Mouse (Mus musculus): ENCODE data around the gene Ap4m1. TPM values are rescaled to one million over a fixed set of nuclear protein-coding genes. Genes with fewer than 3 reads are reported as not detected.
A peak's percentile ranks its signal among the peaks of the same experiment; 100 is the strongest.

Ap4m1 gene
- total RNA-seq (2021): 10 to 100 TPM; 14.0 to 16.7 TPM

DNA sequence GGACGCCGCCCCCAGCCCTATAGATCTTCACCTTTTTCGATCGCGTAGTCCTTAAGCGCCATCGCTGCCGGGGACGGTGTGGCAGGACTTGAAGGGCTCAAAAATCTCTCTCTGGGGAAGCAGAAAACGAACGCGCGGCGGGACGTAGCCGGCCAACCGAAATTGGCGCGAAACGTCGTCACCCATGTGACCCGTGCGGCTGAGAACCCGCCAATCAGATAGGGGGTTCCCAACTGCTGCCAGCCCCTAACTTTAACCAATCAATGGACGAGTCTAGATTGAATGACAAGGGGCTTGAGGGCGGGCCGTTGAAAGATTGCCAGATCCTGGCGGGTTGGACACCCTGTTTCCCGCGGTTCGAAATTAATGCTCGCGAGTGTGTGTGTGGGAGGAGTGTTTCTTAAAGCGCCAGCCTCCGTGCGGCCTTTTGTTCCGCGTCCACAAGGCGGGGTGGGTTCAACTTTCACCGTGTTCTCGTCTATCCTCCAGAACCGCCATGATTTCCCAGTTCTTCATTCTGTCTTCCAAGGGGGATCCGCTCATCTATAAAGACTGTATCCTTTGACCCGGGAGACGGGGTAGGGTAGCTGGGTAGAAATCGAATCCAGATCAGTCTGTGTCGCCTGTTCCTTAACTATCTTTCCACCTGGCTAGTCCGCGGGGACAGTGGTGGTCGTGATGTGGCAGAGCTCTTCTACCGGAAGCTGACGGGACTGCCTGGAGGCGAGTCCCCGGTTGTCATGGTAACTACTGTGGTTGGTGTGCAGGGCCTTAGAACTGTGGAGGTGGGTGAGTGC, at the start of gene Ap4m1, which contains the start of gene Mcm7:
TSS of gene Ap4m1 (plus strand) at position 308 of the 797 bp plus-strand sequence.
TSS of gene Mcm7 (minus strand) at position 728 of the 797 bp plus-strand sequence.
- DNase-seq: peak; percentile 99

DNA sequence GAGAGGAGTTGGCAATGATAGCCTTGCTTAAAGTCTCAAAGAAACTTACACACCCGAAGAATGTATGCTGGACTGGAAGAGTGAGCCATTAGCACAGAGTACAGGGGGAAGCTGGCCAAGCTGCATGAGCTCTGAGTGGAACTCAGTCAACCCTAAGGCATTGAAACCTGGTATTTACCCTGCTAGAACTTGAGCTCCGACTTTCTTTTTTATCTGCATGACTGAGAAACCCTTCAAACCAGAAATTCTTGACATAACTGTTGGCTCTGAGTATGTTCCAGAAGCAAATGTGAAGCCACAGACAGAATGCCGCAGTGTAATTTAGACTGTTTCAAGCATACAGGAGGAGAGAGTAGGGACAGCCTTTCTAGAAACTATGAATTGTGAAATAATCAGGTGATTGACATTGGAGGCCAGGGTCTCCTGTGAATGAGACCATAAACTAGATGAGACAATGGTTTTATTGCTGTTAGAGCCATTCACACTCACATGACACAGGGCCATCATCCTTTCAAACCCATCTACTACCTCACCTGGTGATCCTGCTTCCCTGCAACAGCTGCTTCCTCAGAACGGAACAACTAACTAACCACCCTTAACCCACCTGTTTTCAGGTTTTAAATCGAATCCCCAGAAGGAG, 39.3 kb upstream of the Ap4m1 start:
- no peak for DNase-seq

DNA sequence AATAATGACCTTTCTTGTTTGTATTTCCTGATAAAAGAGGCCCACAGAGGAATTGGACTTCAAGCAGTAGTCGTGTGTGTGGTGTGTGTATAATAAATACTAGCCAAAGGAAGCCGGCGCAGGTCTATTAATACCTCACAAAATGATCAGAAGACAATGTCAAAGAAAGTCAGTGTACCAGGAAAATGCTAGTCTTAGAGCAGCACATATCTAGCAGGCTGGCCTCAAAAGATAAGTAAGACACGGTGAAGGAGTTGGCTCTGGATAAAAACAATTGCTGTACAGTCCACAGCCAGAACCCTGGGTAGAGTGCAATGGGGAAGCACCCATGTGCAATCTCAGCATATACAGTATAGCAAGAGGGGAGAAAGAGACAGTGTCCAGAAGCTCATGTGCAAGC, 34.5 kb upstream of the Ap4m1 start:
- no peak for DNase-seq

DNA sequence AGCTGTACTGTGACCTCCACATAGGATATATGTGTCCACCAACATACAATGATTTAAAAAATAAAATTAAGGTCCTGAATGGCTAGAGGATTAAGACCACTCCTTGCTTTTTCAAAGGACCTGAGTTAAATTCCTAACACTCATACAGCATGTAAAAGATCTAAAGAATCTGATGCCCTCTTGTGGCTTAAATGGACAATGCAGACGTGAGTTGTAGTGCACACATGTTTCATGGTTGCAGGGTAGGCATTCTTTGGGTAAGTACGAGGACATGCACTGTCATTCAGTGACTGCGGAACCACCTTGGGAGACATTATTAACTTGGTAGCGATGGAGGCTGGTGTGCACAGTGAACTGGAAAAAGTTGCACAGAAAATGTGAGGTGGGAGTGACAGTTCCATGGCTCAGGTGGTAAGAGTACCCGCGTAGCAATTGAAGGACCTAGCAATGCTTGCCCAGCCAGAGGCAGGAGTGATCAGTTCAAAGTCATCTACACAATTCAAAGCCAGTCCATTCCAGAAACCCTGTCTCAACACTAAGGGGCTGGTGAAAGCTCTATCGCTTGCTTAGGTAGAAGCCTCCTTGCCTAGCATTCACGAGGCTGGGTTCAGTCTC, 33.8 kb upstream of the Ap4m1 start:
- DNase-seq: peak; percentile 21

DNA sequence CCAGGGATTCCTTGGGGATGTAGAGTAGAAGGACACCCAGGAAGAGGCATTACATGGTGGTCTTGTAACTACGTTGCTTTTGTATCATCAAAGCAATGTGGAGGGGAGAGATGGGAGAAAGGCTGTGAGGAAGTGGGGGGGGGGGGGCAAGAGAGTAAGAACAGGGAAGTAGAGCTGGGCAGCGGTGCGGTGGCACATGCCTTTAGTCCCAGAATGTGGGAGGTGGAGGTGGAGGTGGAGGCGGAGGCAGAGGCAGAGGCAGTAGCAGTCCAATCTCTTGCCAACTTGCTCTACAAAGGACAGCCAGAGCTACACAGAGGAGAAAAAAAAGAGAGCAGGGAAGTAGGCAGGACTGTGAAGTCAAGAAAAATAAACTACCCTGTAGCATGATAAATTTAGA, 33.2 kb upstream of the Ap4m1 start:
- DNase-seq: no peak

DNA sequence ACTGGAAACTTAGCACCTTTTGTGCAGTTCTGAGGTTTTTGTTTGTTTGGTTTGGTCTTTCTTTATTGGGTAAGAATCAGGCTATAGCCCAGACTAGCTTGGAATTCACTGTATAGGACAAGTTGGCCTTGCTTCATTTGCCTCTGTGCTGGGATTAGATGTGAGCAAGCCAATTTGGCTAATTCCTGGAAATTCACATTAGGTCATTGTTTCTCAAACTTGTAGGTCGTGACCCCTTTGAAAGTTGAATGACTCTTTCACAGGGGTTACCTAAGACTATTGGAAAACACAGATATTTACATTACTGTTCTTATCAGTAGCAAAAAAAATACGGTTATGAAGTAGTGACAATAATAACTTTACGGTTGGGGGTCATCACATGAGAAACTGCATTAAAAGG, 17.4 kb upstream of the Ap4m1 start:
- no peak for DNase-seq

DNA sequence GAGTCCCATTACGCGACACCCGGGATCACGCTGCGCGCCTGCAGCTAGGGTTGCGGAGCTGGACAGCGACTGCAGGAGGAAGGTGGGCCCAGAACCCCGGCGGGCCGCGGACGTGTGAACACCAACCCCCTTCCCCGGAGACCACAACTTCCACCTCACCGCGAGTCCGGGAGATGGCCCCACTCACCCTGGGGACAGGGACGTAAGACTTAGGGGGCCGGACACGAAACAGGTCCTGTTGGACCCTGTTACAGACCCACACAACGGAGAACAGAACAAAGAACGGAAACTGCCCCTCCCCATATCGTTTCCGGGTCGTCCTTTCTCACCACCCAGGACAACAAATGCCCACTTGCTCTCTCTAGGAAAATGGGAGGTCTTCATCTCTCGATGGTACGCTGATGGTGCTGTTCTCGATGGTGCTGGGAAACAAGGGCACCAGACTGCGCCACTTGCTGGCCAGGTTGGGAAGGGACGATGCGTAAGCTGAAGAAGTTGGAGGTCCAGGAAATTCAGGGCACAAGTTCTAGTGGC, 16.3 kb upstream of the Ap4m1 start, which contains the start of gene Zfp113:
TSS of gene Zfp113 (minus strand) at position 302 of the 534 bp plus-strand sequence.
- peak; percentile 88 for DNase-seq

DNA sequence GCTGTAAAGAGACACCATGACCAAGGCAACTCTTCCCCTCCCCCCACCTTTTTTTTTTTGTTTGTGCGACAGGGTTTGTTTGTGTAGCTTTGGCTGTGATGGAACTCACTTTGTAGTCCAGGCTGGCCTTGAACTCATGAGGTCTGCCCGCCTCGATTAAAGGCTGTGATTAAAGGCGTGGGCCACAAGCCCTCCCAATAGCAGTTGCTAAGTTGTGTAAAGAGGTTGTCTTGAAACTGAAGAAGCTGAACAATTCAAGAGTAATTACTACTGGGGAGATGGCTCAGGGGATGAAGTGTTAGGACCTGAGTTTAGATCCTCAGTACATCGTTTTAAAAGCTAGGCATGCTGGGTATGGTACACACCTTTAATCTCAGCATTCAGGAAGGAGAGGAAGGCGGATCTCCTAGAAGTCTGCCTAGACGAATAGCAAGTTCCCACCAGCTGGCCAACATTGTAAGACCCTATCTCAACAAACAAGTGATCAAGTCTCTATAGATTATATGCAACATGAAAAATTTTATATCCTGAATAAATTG, 11.5 kb upstream of the Ap4m1 start:
- no peak for DNase-seq

DNA sequence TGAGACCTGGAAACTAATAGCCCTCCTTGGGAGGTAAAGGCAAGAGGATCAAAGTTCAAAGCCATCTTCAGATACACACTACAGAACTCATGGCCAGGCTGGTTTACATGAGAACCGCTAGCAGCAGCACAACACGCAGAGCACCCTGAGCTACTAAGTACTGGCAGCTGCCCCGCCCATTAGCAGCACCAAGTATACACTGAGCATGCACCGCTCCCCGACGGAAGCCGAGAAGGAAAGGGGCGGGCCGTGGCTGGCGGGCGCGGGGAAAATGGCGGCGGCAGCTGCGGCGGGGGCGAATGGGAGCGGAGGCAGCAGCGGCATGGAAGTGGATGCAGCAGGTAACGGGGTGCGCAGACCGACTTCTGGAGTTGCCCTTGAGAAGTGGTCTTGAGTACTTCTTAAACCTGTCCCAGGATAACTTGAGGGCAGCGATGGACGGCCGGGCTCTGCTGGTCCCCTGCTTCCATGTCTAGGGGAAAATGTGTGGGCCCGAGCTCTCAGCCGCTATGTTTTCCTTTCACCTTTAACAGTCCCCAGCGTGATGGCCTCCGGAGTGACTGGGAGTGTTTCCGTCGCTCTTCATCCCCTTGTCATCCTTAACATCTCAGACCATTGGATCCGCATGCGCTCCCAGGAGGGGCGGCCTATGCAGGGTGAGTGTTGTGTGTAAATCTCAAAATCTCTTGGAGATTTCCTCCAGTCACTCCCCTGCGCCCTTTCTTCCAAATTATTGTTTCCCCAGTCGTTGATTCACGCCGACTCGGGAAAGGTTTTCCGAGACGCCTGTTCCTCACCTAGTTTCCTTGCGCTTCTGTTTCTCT, 10.7 kb upstream of the Ap4m1 start, which contains the start of gene Cops6:
TSS of gene Cops6 (plus strand) at position 230 of the 824 bp plus-strand sequence.
- peak; percentile 96 for DNase-seq

DNA sequence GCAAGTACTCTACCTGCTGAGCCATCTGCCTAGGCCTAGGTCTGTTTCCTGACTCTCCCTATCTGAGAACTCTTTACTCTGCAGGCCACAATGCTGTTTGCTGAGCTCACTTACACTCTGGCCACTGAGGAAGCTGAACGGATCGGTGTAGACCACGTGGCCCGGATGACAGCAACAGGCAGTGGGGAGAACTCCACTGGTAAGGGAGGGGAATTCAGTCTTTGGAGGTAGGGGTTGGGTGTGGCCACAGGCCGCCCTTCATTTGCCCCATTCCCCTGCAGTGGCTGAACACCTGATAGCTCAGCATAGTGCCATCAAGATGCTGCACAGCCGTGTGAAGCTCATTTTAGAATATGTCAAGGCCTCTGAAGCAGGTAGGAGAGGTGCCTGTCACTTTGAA, 8.8 kb upstream of the Ap4m1 start:
- DNase-seq: no peak

DNA sequence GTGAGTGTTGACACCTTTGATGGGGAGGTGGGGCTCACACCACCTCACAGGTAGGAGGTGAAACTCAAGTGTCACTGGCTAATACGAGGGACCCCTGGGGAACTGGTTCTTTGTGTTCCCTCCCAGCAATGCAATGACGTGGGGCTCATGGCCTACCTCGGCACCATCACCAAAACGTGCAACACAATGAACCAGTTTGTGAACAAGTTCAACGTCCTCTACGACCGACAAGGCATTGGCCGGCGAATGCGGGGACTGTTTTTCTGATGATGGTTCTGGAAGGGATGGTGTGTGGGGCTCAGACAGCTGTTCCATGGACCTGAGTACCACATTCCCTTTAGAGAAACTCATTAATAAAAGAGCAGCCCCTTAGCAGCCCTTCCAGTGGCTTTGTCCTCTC, 8.2 kb upstream of the Ap4m1 start:
- no peak for DNase-seq

DNA sequence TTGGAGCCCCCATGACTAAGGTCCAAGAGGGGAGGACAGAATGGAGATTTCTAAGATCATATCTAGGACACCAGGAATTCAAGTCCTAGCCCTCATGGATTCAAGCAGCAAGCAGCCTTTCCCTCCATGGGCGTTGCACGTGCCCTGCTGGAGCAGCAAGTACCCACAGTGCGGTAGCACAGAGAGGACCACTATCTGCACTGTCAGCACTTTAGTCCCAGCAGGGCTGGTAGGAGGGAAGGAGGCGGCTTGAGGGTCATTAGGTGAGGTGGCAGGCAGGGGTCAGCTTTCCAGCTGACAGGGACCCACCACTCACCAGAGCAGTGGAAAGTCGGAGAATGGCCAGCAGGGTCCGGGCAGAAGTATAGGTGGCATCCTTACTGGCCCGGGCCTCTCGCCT, 6.2 kb upstream of the Ap4m1 start:
- no peak for DNase-seq

DNA sequence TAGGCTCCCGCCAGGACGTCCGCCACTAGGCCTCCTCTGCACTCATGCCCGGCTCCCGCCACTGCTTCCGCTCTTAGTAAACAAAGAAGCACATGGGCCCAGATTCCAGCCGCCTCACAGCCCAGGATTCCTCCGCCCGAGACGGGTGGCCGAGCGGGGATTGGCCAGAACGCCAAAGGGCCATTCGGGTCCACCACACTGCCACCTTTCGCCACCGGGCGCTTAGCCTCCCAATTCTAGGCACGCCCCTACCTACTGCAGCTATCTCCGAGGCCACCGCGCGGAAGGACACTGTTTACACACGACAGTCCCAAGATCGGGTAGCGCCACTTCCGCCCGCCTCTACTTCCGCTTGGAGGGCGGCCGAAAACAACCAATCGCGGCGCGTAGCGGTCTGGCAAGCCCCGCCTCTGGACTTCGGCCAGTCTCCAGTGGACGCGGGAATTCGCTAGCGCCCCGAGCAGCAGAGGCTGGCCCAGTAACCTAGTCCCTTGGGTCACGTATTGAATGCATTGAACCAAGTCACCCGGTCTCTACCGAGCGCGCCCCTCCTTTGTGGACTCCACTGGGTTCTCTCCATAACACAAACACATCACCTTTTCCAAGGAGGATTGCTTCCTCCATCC, 753 bp upstream of the Ap4m1 start:
- DNase-seq: peak; percentile 98

DNA sequence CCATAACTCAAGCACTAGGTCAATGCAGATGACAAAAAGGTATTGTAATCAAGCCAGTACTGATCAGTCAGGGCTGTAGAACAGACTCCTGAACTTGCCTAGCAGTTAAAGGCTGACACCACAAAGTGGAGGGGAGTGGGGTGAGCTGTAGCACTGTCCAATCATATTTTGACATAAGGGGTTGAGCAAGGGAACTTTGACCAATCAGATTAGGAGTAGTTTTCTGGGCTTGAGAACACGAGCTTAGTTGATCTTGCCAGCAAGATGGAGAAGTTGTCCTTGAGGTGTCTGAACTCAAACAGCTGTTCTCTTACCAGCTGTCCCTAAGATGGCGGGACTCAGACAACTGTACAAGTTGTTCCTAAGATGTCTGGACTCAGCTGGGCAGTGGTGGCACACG, 1.4 kb downstream of the Ap4m1 start:
- no peak for DNase-seq

DNA sequence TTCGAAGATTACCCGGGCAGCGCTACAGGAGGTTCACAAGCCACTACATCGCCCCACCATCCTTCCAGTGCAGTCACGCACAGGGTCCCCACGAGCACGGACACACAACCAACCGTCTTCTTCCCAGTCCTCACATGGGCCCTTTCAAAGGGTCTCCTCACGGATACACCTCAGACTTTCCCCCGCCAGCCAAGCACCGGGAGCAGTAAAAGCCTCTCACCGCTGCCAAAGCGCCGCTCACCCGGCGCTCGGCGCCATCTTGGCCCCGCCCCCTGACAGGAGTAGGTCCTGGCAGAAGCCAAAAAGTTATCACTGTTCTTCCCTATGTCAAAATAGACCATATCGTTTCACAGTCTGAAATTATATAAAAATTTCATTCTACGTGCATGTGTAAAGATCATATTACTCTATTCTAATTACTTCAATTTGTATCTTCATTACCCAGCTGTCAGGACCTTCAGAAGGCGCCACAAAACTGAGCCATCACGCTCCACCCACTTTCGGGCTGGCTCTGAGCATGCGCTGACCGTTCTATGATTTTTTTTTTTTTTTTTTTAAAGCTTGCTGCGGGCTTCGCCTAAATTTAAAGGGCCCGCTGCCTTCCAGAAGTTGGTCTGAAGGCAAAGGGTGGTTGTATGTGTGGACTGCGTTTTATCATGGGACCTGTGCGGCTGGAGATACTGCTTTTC, 15.3 kb downstream of the Ap4m1 start, which contains the start of the genes Taf6 and Cnpy4:
TSS of gene Taf6 (minus strand) at position 502 of the 689 bp plus-strand sequence.
TSS of gene Cnpy4 (plus strand) at position 536 of the 689 bp plus-strand sequence.
- peak; percentile 88 for DNase-seq

DNA sequence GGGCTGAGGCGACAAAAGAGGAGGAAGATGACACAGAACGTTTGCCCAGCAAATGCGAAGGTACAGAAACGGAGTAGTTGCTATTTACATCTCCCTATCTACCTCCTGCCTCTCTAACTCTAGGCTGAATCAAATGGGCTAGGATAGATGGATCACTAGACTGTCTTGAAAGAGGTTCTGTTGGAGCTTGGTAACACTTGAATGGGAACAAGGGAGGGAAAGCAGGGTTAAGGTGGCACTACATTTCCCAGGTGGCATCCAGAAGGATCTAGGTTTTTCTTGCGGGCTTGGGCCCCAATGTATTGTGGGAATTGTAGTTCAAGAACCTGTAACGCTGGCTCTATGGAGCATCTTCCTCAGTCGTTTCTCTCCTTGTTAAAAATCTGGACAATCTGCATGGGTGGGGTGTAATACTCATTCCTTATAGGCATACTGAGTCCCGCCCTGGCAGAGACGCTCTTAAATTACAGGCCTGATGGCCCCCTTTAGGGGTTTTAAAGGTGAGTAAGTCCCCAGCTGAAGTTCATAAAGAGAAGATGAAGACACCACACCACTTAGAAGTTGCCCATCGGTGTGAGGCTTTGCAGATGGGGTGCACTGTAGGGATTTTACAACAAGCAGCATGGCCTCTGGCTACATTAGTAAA, 16.0 kb downstream of the Ap4m1 start:
- DNase-seq: peak; percentile 69

DNA sequence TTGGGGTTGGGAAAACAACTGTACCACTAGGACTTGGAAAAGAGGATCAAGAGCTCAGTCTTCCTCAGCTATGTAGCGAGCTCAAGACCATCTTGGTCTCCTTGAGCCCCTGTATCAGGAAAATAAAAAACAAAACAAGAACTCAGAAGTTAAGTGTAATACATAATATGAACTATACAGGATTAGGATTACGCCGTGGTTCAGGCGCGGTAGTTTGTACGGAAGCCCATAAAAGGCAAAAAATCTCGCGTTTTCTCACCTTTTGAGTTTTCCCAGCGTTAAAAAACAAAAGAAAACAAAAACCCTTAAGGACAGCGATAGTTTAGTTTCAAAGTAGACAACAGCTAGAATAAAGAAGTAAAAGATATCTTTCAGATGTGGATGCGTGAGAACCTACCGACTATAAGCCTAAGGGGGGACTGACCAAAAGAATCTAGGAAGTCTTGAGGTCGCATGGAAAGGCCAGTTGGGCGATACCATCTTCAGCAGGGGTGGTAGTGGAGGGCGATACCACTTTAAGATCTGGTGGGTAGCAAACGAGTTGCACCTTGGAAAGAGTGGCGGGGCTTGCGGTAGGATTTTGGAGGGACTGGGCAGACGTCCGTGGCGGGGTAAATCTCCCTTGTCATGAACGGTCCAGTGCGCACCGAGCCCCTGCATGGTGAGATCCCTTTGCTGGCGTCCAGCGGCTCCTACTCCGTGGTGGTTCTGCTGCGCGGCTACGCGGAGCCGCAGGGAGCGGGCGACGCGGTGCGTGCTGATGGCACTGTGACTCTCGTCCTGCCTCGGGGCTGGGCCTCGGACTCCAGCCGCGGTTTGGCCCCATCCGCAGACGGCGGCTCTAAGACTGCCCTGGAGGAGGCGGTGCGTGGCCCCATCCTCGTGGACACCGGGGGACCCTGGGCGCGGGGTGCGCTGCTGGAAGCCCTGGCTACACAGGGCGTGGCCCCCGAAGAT, 22.2 kb downstream of the Ap4m1 start, which contains the start of gene Mblac1:
TSS of gene Mblac1 (plus strand) at position 544 of the 957 bp plus-strand sequence.
- DNase-seq: peak; percentile 86

DNA sequence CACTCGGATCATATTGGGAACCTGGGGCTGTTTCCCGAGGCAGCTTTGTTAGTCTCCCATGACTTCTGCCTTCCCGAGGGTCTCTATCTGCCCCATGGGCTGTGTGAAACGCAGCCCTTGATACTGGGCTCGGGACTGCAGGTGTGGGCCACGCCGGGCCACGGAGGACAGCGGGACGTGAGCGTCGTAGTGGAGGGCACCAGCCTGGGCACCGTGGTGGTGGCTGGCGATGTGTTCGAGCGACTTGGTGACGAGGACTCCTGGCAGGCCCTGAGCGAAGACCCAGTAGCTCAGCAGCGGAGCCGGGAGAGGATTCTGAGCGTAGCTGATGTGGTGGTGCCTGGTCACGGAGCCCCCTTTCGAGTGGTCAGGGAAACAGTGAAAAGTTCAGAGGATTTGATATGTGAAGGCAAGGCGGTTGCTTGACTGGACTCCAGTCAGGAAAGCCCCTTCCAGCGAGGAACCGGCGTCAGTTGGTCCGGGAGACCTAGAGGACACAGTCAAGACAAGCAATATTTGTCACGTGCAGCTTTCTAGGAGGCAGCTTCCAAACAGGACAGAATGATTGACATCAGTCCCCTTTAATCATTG, 23.0 kb downstream of the Ap4m1 start:
- peak; percentile 42 for DNase-seq

Measured in heart, postnatal 4 days (tissue).